Mouse (Mus musculus): Measurements from ENCODE around the gene Sec1. TPM values are rescaled to one million over a fixed set of nuclear protein-coding genes. Genes with fewer than 3 reads are reported as not detected.

Sec1 gene
- 1 to 10 TPM; 2.5 to 3.5 TPM for total RNA-seq (2021)
- long read RNA-seq, partial matches to known transcripts, result 0 of 3 reads
- long read RNA-seq, other reads (novel, unspliced or antisense), result 3 of 3 reads

DNA sequence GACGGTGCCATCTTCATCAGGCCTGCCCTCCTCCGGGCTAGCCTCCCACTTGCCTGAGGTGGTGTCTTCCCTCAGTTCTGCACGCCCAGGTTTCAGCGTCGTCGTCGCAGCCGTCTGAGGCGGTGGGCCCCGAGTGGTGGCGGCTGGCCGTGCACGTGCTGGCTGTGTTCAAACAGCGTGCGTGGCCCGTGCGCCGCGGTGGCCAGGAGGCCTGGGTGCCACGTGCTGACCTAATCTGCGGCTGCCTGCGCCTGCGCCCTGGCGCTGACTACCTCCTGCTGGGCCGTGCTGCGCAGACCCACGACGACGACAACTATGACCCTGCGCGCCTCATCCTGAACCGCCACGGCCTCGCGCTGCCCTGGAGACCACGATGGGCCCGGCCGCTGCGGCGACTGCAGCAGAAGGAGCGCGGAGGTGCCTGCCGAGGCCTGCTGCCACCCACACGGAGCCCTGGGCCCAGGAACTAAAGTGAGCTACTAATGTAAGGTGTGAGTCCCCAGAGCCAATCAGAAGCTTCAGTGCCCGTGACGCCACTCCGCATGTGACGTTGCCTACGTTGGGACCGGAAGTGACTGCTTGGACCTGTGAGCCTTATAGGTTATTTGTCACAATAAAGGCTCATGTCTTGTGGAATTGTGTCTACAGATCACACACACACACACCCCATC is at the start of gene Sec1:
Sec1 (minus strand) TSS at position 482 of the 671 bp plus-strand sequence.
- DNase-seq (ENCODE audit: low spot score in 2 of 2), result no peak

GRCm38 (mm10) chr7:45742338-45742737 is 48.1 kb upstream of the Sec1 start:
- peak; percentile 85 to 95 for DNase-seq (ENCODE audit: low spot score in 2 of 2)

GRCm38 (mm10) chr7:45741777-45742176 is 47.6 kb upstream of the Sec1 start:
- peak in 1 of 2 experiments; percentile 55 for DNase-seq (ENCODE audit: low spot score in 2 of 2)

- DNase-seq (ENCODE audit: low spot score in 2 of 2), result peak in 1 of 2 experiments; percentile 49
Measured at GRCm38 (mm10) chr7:45741308-45741707, 47.1 kb upstream of the Sec1 start.

DNA sequence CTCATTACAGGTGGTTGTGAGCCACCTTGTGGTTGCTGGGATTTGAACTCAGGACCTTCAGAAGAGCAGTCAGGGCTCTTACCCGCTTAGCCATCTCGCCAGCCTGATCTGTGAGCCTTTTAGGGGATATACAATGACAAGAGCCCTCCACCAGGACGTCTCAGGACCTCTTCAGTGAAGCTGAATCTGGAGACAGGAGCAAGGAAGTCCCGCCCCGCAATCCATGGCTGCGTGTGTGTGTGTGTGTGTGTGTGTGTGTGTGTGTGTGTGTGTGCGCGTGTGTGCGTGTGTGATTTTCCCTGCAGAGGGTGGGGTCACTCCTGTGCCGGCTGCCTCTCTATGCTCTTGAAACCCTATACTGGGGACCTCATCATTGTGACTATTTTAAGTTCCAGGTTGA is 45.6 kb upstream of the Sec1 start:
- DNase-seq (ENCODE audit: low spot score in 2 of 2), result no peak

GRCm38 (mm10) chr7:45739162-45739763 is 45.1 kb upstream of the Sec1 start:
- peak; percentile 77 to 91 for DNase-seq (ENCODE audit: low spot score in 2 of 2)

DNA sequence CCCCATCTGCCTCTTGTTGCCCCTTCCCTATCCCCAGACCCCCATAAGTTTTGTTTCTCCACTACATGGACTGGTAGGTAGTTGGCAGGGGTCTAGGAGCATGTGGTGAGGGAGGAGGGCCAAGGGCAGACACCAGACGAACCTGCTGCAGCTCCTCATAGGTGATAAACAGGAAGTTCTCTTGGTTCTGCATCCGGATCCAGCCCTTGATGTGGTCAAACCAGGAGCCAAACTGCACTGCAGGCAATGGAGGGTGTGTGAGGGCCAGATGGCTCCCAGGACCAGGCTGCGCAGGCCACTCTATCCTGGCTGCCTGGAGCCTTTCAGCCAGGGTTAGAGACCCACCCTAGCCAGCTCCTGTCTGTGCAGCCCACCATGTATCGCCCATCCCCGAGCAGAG is 39.3 kb upstream of the Sec1 start:
- DNase-seq (ENCODE audit: low spot score in 2 of 2), result no peak

DNA sequence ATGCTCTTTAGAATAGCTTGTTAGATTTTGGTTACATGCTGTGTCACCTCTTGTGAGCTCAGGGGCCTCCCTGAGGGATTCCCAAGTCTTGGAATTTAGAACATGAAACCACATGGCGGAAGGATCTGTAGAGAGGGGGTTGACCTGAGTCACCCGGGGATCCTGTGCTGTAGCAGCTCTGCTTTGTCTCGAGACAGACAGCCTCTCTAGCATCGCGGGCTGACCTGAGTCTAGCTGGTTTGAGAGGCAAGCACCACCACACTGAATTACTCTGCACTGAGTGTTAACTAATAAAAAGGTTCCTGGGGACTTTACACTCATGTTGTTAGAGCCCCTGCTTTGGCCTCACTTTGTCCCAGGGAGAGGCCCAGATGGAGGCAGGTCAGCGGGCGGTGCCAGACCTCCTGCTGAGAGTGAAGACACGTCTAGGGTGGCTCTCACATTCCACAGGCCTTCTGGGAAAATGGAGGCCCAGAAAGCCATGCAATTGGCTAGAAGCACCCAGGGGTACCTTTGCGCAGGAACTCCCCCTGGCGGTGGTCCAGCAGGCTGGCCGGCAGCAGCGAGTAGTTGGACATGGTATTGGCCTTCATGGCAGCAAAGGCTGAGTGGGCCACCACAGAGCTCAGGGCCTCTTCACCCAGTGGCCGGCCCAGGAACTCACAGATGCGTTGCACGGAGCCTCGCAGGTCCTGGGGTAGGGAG is 36.7 kb upstream of the Sec1 start:
- no peak for DNase-seq (ENCODE audit: low spot score in 2 of 2)

- no peak for DNase-seq (ENCODE audit: low spot score in 2 of 2)
Measured at GRCm38 (mm10) chr7:45727625-45728024, 33.4 kb upstream of the Sec1 start.

- DNase-seq (ENCODE audit: low spot score in 2 of 2), result no peak
Measured at GRCm38 (mm10) chr7:45726419-45726818, 32.2 kb upstream of the Sec1 start.

DNA sequence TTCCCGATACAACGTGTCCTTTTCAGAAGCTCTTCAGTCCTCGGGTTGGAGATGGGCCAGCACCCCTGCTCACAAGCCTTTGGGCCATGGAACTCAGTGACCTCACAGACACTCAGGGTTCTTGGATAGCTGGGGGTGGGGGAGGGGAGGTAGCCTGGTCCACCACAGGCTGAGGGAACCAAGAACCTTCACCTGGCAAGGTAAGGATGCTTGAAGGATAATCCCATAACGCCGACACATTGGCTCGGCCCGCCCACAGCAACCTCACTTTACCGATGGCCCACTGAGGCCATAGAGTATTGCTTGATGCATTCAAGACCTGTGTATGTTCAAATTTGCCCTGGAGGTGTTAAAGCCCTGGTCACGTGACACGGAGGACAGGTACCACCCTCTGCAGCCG is 31.5 kb upstream of the Sec1 start, which contains the start of gene Spaca4:
Spaca4 (minus strand) TSS at position 101 of the 400 bp plus-strand sequence.
- no peak for DNase-seq (ENCODE audit: low spot score in 2 of 2)

DNA sequence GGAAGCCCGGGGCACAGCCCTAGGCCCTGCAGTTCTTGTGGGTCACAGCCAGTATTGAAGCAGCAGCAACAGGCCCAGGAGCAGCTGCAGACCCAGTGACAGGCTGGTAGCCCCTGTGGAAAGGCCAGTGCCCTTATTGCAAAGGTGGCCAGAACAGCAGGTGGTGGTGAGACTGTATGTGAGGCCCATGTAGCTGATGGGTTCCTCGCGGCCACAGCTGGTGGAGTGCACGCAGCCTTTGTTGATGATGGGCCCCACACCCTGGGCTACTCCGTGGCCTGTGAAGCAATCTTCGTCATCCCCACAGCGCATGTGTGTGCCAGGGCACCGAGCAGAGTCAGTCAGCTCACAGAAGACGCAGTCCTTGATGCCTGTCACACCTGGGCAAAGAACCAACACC is 30.9 kb upstream of the Sec1 start:
- DNase-seq (ENCODE audit: low spot score in 2 of 2), result no peak

- DNase-seq (ENCODE audit: low spot score in 2 of 2), result no peak
Measured at GRCm38 (mm10) chr7:45723781-45724180, 29.6 kb upstream of the Sec1 start.

GRCm38 (mm10) chr7:45723301-45723700 is 29.1 kb upstream of the Sec1 start:
- DNase-seq (ENCODE audit: low spot score in 2 of 2), result no peak

- no peak for DNase-seq (ENCODE audit: low spot score in 2 of 2)
Measured at GRCm38 (mm10) chr7:45722348-45722713, 28.1 kb upstream of the Sec1 start.

DNA sequence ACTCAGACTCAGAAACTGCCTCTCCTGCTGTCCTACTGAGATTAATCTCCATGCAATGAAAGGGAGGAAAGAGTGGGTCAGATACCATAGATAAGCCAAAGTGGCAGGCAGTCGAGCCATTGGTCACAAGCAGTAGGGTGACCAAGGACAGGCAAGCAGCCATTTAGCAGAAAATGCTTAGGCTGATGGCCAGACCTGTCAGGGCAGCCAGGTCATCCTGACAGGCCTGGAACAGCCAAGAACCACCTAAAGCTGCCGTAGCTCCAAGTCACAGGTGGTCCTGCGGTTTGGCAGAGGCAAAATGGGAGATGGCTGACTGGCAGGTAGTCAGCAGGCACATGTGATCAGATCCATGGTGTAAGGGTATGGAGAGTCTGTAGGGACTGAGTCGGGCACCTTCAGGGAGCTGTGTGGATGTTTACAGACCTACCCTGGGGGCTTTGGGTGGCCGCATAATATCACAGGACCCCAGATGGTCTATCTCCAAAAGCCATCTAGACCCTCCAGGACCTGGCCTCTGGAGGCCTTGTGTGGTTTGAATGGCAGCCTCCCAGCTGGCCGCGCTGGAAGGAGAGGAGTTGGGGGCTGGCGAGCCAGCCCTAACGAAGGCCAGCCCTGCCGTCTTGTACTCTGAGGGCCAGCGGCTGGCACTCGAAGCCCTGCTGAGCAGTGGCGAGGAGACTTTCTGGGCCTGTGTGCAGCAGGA is 27.6 kb upstream of the Sec1 start:
- no peak for DNase-seq (ENCODE audit: low spot score in 2 of 2)

- DNase-seq (ENCODE audit: low spot score in 2 of 2), result no peak
Measured at GRCm38 (mm10) chr7:45721234-45721571, 27.0 kb upstream of the Sec1 start.

GRCm38 (mm10) chr7:45720413-45721233 is 26.4 kb upstream of the Sec1 start, which contains the start of gene Fam83e:
Fam83e (plus strand) TSS chr7:45721212.
- DNase-seq (ENCODE audit: low spot score in 2 of 2), result no peak

DNA sequence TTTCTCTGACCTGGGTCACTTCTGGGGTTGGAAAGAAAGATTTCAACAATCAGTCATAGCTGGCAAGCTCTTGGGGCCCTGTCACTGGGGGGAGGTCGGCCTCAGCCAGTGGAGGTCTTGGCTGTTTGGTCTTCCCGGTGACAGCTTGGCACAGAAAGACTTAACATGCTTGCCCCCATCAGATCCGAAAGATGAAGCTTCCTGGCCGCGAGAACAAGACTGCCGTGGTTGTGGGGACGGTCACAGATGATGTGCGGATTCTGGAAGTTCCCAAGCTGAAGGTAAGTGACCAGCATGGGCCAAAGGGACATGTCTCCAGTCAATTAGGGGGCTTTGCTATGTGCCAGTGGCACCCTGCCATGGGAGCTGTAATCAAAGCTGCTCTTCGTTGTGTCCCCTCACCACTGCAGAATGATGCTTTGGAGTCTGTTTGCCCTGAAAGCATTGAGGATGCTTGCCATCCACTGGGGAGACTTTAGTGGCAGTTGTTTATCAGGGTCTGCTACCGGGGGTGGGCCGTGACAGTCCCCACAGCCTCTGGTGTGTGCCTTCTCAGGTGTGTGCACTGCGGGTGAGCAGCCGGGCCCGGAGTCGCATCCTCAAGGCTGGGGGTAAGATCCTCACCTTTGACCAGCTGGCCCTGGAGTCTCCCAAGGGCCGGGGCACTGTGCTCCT is 25.7 kb upstream of the Sec1 start:
- peak in 1 of 2 experiments; percentile 1 for DNase-seq (ENCODE audit: low spot score in 2 of 2)

DNA sequence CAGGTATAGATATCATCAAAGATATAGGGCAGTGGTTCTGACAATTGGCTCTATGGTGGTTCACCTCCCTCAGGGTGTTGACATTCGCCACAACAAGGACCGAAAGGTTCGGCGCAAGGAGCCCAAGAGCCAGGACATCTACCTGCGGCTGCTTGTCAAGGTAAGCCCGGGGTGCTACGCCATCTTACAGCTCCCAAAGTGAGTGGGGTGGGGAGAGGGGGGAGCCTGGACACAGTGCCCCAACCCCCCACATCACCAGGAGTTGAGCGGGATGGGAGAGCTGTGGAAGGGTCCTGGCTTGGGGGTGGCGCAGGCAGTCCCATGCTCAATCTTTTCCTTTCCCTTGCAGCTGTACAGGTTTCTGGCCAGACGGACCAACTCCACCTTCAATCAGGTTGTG is 25.0 kb upstream of the Sec1 start:
- peak in 1 of 2 experiments; percentile 2 for DNase-seq (ENCODE audit: low spot score in 2 of 2)
